Mouse (Mus musculus) lung, postnatal 0 days (tissue): ENCODE results near the gene Rab34. TPM values are rescaled to one million over a fixed set of nuclear protein-coding genes. Genes with fewer than 3 reads are reported as not detected.

ENCODE experiments used
- ATAC-seq: fragments of 200-750 bp; cut with Nextera tagmentation; 2 replicates; pipeline ENCODE4 v1.8.0; 2017; ENCODE audit warnings: moderate library complexity
- DNase-seq: peaks from one replicate; pipeline ENCODE4 v3.0.0-alpha.2; 2016; ENCODE audit warnings: low spot score
- H3K27ac ChIP-seq: fragments of 300-500 bp; sonication (generic); 2 replicates; pipeline ENCODE4 v1.5.1; 2014; ENCODE audit warnings: antibody characterized with exemption, mild to moderate bottlenecking, low read length, mixed read lengths
- H3K27me3 ChIP-seq: fragments of 300-500 bp; sonication (generic); replicated peaks from 2 replicates; pipeline ENCODE4 v1.6.1; 2014; ENCODE audit warnings: low read length, mixed read lengths; ENCODE audit not compliant: insufficient read depth
- H3K36me3 ChIP-seq: fragments of 300-500 bp; sonication (generic); 2 replicates; pipeline ENCODE4 v1.6.1; 2014; ENCODE audit warnings: low read length, mixed read lengths; ENCODE audit not compliant: insufficient read depth
- H3K4me1 ChIP-seq: fragments of 300-500 bp; sonication (generic); 2 replicates; pipeline ENCODE4 v1.6.1; 2014; ENCODE audit warnings: antibody characterized with exemption, low read depth, low read length, mixed read lengths; ENCODE audit not compliant: insufficient read depth
- H3K4me2 ChIP-seq: fragments of 300-500 bp; sonication (generic); replicated peaks from 2 replicates; pipeline ENCODE4 v1.6.1; 2014; ENCODE audit warnings: low read depth, mild to moderate bottlenecking, low read length, moderate library complexity, mixed read lengths
- H3K4me3 ChIP-seq: fragments of 300-500 bp; sonication (generic); 2 replicates; pipeline ENCODE4 v1.5.1; 2014; ENCODE audit warnings: low read depth, low read length
- H3K9ac ChIP-seq: fragments of 300-500 bp; sonication (generic); replicated peaks from 2 replicates; pipeline ENCODE4 v1.6.1; 2014; ENCODE audit warnings: low read depth, mild to moderate bottlenecking
- H3K9me3 ChIP-seq: fragments of 300-500 bp; sonication (generic); 2 replicates; pipeline ENCODE4 v1.6.1; 2016; ENCODE audit warnings: low read length, mixed read lengths
- CTCF ChIP-seq: IDR thresholded peaks from 2 replicates; pipeline ENCODE4 v1.5.1; 2016; ENCODE audit warnings: antibody characterized with exemption, mild to moderate bottlenecking
- EP300 ChIP-seq: IDR thresholded peaks from 2 replicates; pipeline ENCODE4 v1.6.1; 2016; ENCODE audit warnings: antibody characterized with exemption, mild to moderate bottlenecking, control low read depth
- WGBS: fragments of 180-500 bp; shearing (Covaris S2); extraction: QIAGEN DNeasy Blood & Tissue Kit; methylation state at CpG from one replicate; pipeline ENCODE4 v1.1.7; 2014; 5-methylcytosine and 5-hydroxymethylcytosine counted together
- microRNA-seq: library from miRNA; unstranded; fragments of <30 nt; microRNA quantifications from one replicate; pipeline ENCODE4, GENCODE M21; 2016
- polyA plus RNA-seq: library from polyadenylated mRNA; unstranded; fragments of >200 nt; fragmentation: Nextera tagmentation; extraction: Ambion mirVana; gene quantifications from 2 replicates; pipeline ENCODE4 v1.2.1, GENCODE M21; 2015

The Rab34 gene
- polyA plus RNA-seq, 1 experiment from 2014 or later: 103 TPM

- WGBS: 89% methylated on average over 11 of the region's 11 CpGs
- DNase-seq (no peak), ATAC-seq (no peak)
- Histone ChIP-seq H3K27ac (no peak overlapping the region), H3K4me2 (no peak overlapping the region), H3K9me3 (no peaks in the 10 kb centered on the region), H3K27me3 (no peaks in the 10 kb centered on the region), H3K4me3 (no peak overlapping the region), H3K36me3 (peaks cover 77% of the 10 kb centered on the region), H3K9ac (no peak overlapping the region), H3K4me1 (no peaks in the 10 kb centered on the region)
- no peak for TF ChIP-seq EP300
- TF ChIP-seq CTCF: no peak
These were observed 27.6 kb downstream of the Rab34 start for GRCm38 (mm10) chr11:78215709-78216317.

GRCm38 (mm10) chr11:78223586-78223985, 35.4 kb downstream of the Rab34 start:
- Histone ChIP-seq H3K4me3 (no peak overlapping the region), H3K4me2 (no peak overlapping the region), H3K36me3 (peaks cover 82% of the 10 kb centered on the region), H3K27me3 (no peaks in the 10 kb centered on the region), H3K9ac (no peak overlapping the region), H3K27ac (no peak overlapping the region), H3K9me3 (no peaks in the 10 kb centered on the region), H3K4me1 (no peaks in the 10 kb centered on the region)
- no peak for ATAC-seq
- no peak for DNase-seq
- WGBS: 77% methylated on average over 4 of the region's 4 CpGs
- TF ChIP-seq EP300 (no peak), CTCF (no peak)

GRCm38 (mm10) chr11:78231518-78231917, 43.3 kb downstream of the Rab34 start:
- WGBS: 90% methylated on average over 6 of the region's 6 CpGs
- peaks cover 58% of the 10 kb centered on the region; the same call in 1 of the 2 replicates for H3K36me3 ChIP-seq
- no peak for ATAC-seq

GRCm38 (mm10) chr11:78240193-78240857, 52.1 kb downstream of the Rab34 start:
- 72% methylated on average over 9 of the region's 9 CpGs for WGBS
- H3K9me3 ChIP-seq: no peaks in the 10 kb centered on the region
- peaks cover 9% of the 10 kb centered on the region for H3K4me1 ChIP-seq
- H3K4me3 ChIP-seq: no peak overlapping the region
- ATAC-seq (no peak), DNase-seq (no peak)
- H3K9ac ChIP-seq: no peak overlapping the region
- no peak overlapping the region for H3K27ac ChIP-seq
- TF ChIP-seq CTCF (no peak), EP300 (no peak)
- H3K4me2 ChIP-seq: no peak overlapping the region
- H3K36me3 ChIP-seq: no peaks in the 10 kb centered on the region
- H3K27me3 ChIP-seq: no peaks in the 10 kb centered on the region

More at GRCm38 (mm10) chr11:78231518-78231917, 43.3 kb downstream of the Rab34 start:
- no peak overlapping the region for H3K4me3 ChIP-seq
- no peak overlapping the region for H3K27ac ChIP-seq
- no peak overlapping the region for H3K4me2 ChIP-seq
- TF ChIP-seq CTCF (no peak), EP300 (no peak)
- DNase-seq: no peak
- H3K9ac ChIP-seq: no peak overlapping the region
- H3K27me3 ChIP-seq: no peaks in the 10 kb centered on the region
- no peaks in the 10 kb centered on the region for H3K4me1 ChIP-seq
- H3K9me3 ChIP-seq: no peaks in the 10 kb centered on the region

Small RNAs within 50 kb of the gene (microRNA-seq; reads per million reads assigned to microRNA genes)
- 0.73 reads per million for gene Mir7653

Other genes with a start within 250 kb of the Rab34 start
- gene Phf12, start 205.7 kb upstream of the Rab34 start, polyA plus RNA-seq: 7.7 and 9.0 TPM in 2 replicates
- 9.4 and 9.7 TPM in 2 replicates for gene Dhrs13, start 156.2 kb upstream of the Rab34 start, polyA plus RNA-seq
- 55.6 and 58.3 TPM in 2 replicates for gene Flot2, start 150.5 kb upstream of the Rab34 start, polyA plus RNA-seq
- 14.8 and 17.7 TPM in 2 replicates for gene Eral1, start 108.0 kb upstream of the Rab34 start, polyA plus RNA-seq
- 8.6 and 10.0 TPM in 2 replicates for gene Fam222b, start 93.8 kb upstream of the Rab34 start, polyA plus RNA-seq
- gene Traf4, start 22.8 kb upstream of the Rab34 start, polyA plus RNA-seq: 33.0 and 33.9 TPM in 2 replicates
- gene Nek8, start 11.8 kb upstream of the Rab34 start, polyA plus RNA-seq: 11.7 and 14.4 TPM in 2 replicates
- 18.2 and 20.0 TPM in 2 replicates for gene Tlcd1, start 11.7 kb upstream of the Rab34 start, polyA plus RNA-seq
- gene Rpl23a, start 4.8 kb upstream of the Rab34 start, polyA plus RNA-seq: 991 and 1,079 TPM in 2 replicates
- 8.1 and 11.2 TPM in 2 replicates for gene Proca1, start 5.0 kb downstream of the Rab34 start, polyA plus RNA-seq
- gene Sdf2, start 57.3 kb downstream of the Rab34 start, polyA plus RNA-seq: 96.2 and 109 TPM in 2 replicates
- gene Supt6, start 57.6 kb downstream of the Rab34 start, polyA plus RNA-seq: 11.4 and 12.2 TPM in 2 replicates
- 59.9 and 72.9 TPM in 2 replicates for gene 2610507B11Rik, start 73.3 kb downstream of the Rab34 start, polyA plus RNA-seq
- gene BC030499, start 102.4 kb downstream of the Rab34 start, polyA plus RNA-seq: 0.33 TPM in 1 of 2 replicates, not detected in the other
- gene Spag5, start 113.1 kb downstream of the Rab34 start, polyA plus RNA-seq: 1.4 and 2.5 TPM in 2 replicates
- 12.2 and 12.7 TPM in 2 replicates for gene Aldoc, start 134.5 kb downstream of the Rab34 start, polyA plus RNA-seq
- 47.2 and 49.2 TPM in 2 replicates for gene Pigs, start 140.0 kb downstream of the Rab34 start, polyA plus RNA-seq
- 35.6 and 37.5 TPM in 2 replicates for gene Unc119, start 155.1 kb downstream of the Rab34 start, polyA plus RNA-seq
- not detected in 2 replicates for gene Foxn1, start 198.1 kb downstream of the Rab34 start, polyA plus RNA-seq
- 0.43 and 0.51 TPM in 2 replicates for gene Slc13a2, start 233.8 kb downstream of the Rab34 start, polyA plus RNA-seq